Mouse (Mus musculus) testis, adult 2 months (tissue): ENCODE data around the gene Nectin4.

Experiments
- CTCF ChIP-seq: fragments of 200-500 bp; IDR thresholded peaks from 2 replicates; pipeline ENCODE4 v1.5.1; 2012; ENCODE audit warnings: low read depth, mild to moderate bottlenecking, inconsistent platforms, low read length, moderate library complexity; ENCODE audit not compliant: control insufficient read depth, insufficient read depth, insufficient replicate concordance
- POLR2A ChIP-seq: fragments of 200-500 bp; IDR thresholded peaks from 2 replicates; pipeline ENCODE4 v1.6.1; 2012; ENCODE audit warnings: low read depth, mild to moderate bottlenecking, inconsistent platforms, low read length, moderate library complexity; ENCODE audit not compliant: control insufficient read depth

GRCm38 (mm10) chr1:171411492-171411941, 41.6 kb downstream of the Nectin4 start:
- TF ChIP-seq POLR2A (no peak), CTCF (no peak)
